Mouse (Mus musculus): ENCODE data around the gene Prc1.

The Prc1 gene

DNA sequence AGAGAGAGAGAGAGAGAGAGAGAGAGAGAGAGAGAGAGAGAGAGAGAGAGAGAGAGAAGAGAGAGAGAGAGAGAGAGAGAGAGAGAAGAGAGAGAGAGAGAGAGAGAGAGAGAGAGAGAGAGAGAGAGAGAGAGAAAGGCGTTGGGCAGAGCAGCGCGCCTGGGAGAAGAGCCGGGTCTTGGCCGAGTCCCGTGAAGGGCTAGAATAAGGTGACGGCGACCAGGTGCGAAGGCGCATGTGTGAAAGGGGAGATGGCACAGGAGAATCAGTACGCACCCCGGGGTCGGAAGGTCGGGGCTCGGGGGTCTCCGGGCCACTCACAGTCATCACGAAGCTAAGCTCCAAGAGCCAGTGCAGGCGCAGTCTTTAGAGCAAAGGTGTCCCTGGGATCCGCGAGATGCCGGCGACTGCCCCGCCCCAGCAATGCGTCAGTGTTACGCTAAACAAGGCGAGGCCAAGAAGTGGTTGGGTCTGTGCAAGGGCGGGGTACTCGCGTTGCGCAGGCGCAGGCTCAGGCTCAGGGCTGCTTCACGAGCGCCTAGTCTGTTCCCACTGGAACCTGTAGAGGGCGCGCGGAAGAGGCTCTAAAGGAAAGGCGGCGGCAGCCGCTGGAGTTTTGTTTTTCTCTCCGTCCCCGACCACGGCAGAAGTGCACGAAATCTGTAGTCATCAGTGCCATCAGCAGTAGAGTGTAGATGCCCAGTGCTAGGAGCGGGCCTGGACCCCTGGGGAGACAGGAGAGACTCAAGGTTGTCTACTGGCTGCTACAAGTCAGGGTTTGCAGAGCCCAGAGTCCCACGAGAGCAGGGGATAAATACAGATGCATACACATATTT is 45.8 kb downstream of the Prc1 start:
- peak; percentile 98 for DNase-seq

DNA sequence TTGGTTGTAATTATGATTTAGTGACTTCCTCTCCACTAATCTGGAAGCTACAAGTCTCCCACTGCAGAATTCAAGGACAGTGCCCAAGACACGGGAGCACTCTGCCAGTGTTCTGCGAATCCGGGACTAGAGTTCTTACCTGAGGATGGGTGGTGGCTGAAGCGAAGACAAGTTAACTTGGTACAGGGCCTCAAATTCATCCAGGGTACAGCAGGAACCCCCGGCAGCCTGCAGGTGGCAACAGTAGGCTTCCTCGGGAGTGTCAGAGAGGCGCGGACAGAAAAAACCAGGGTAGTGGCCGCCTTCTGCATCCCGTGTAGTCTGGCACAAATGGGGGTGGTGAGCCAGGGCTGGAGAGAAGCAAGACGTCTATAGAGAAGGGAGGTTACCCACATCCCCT is 46.5 kb downstream of the Prc1 start, which contains the start of gene Unc45a:
Gene Unc45a, minus strand, starts transcription at position 213 of the 400 bp plus-strand sequence.
- peak; percentile 67 for DNase-seq

DNA sequence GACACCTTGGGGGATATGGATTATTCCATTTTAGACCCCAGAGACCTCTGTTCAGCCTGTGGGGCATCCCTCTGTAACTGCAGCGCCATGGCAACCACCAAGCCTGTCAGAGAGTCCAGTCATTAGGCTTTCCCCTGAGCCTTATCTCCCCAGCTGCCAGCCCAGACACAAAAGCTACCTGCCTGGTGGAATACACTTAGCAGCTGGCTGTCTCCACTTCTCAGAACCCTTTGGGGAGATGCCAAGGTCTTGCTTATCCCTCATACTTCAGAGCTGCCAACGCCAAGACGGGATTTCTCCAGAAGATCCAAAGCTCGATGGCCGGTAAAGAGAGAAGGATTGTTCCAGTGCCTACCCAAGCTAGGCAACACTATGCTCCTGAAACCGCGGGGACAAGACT is 47.5 kb downstream of the Prc1 start:
- DNase-seq: no peak

DNA sequence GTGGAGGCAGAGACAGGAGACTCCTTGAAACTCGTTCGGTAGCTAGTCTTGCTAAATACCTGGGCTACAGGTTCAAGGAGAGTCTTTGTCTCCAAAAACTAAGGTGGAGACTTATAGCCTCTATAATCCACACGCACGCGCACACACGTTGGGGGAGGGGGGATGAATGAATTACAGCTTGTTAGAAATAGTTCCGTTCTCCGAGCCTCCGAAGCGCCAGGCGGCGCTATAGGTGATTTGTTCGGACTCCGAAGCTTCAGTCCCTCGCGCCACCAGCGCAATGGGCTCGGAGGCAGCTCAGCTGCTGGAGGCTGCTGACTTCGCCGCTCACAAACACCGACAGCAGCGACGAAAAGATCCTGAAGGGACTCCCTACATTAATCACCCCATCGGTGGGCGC is 48.6 kb downstream of the Prc1 start, which contains the start of gene Hddc3:
Gene Hddc3, plus strand, starts transcription at position 247 of the 400 bp plus-strand sequence.
- DNase-seq: peak; percentile 94

DNA sequence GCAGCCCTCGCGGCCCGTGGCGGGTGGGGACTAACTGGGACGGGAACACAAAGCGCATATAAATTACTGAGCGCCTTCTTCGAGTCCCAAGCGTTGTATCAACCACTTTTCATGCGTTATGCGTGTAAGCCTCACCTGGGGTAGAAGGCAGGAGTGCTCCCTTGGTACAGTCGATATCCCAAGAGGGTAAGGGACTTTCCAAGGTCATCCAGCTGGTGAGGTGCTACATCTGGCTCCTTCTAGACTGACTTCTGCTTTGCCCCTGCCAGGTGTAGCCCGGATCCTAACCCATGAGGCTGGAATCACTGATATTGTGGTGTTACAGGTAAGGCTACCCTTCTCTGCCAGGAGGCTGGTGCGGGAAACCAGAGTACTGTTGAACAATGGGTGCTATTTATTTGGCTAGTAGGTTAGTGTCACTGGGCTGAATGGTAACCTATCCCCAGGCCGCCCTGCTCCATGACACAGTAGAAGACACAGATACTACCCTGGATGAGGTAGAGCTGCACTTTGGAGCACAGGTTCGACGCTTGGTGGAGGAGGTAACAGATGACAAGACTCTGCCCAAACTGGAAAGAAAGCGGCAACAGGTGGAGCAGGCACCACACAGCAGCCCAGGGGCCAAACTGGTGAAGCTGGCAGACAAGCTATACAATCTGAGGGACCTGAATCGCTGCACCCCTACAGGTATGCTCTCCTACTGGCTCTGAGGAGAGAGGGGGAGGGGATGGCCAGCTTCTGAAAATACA is 49.2 kb downstream of the Prc1 start:
- no peak for DNase-seq

DNA sequence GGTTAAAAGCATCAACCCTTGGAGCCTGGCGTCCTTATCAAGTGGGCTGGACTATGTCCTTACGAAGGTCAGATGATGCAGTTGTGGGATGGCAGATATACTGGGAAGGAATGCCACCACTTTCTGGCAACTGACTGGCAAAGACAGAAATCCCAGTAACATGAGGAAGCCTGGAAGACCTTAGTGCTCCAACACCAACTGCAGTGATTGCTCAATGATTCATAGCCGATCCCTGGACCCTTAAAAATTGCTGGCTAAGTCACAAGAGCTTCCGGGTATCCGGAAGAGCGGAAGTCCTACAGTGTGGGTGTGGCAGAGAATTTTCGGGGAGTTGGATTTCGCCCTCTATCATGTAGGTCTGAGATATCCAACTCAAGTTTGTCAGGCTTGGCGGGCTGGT is 51.9 kb downstream of the Prc1 start:
- DNase-seq: no peak

DNA sequence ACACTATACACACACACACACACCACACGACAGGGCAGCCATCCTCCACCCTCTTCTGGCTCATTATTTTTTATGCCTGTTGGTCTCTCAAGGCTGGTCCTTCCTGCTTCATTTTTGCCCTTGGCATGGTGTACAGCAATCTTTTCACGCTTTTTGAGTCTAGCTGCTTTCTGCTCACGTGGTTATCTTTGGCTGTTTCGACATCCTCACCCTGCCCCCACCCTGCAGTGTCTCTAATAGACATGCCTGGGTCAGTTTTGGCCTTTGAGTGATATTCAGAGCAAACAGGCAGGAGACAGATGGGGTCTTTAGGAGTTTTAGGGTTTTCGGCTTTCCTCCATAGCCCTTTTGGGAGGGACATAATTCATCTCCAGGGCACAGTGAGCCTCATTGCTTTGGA is 52.6 kb downstream of the Prc1 start:
- DNase-seq: no peak

DNA sequence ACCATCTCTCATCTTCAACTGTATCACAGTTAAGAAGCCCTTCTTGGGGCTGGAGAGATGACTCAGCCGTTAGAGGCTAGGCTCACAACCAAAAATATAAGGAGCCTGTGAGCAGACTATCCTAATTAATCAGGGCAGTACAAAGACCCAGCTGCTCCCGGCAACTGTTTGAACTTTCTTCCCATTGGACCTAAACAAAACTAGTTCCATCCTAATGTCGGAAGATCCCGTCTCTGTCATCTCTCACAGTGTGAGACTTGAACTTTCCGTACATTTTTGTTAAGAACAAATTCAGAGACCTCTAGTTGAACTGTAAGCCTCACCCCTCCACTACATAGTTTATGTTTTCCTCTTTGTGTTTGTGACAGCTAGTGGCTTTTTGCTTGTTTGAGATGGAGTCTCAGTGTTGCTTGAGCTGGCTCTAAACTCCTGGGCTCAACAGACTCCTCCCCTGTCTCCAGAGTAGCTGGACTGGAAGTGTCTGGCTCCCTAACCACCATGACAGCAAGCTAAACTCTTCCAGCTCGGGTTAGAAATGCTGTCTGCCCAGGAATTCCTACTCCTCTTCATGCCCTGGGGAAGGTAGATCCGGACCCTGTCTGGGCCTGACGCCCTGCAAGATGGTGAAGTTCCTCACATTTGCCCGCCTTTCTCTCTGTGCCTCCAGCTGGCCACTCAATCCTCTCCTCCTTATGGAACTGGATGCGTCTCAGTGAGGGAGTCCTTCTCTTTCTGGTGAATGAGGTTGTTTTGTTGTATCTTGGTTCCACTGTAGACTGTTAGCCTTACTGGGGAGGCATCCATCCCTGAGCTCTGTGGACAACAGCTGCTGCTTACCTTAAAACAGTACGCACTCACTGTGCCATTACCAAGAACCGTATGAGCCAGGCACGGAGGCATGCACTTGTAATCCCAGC is 53.7 kb downstream of the Prc1 start:
- no peak for DNase-seq

DNA sequence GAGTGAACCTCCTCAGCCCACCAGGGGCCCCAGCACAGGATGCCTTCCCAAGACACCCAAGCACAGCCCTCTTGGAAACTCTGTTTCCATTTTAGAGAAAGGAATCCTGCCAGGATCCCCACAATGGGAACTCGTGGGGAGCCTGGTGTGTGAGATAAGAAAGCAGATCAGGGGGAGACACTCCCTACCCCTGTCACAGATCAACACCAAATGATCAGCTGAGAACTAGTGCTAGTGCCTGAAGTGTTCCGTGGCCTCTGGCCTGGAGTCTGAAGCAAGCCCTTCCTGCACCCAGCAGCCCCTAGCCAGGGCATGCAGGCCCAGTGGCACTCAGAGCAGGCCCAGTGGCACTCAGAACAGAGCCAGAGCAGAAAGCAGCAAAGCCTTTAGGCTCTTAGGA is 56.6 kb downstream of the Prc1 start:
- DNase-seq: no peak

DNA sequence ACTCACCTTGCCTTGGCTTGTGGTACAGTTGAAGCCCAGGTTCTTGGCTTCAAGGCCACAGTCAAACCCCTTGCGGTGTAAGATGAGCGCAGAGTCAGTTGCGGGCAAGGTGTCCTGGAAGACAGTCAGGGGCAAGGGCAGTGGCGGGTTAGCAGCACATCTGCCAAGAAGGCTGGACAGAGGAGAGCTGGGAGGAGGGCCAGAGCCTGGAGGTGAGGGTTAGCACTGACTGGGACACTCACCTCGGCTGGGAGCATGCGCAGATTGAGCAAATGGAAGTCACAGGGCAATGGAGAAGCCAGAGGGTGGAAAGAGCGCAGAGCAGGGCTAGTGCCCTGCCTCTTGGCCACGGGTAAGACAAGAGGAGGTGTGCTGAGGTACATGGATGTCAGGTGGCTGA is 58.7 kb downstream of the Prc1 start:
- no peak for DNase-seq

DNA sequence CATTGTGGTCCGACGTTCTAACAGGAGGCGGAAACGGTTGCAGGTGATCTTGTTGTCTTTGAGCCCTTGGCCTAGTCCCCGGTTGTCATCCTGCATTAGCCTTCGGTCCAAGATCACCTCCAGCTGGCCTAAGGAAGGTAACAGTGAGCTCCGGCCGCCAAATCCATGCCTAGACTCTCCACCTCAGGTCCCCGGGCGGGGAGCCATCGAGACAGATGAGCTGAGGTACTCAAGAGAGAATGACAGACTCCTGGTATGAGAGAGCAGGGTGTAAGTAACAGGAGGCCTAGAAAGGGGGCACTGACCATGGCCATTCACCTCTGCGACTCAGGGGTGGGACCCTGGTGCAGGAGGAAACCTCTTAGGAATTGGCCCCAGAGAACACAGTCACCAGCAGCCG is 62.1 kb downstream of the Prc1 start:
- DNase-seq: no peak

DNA sequence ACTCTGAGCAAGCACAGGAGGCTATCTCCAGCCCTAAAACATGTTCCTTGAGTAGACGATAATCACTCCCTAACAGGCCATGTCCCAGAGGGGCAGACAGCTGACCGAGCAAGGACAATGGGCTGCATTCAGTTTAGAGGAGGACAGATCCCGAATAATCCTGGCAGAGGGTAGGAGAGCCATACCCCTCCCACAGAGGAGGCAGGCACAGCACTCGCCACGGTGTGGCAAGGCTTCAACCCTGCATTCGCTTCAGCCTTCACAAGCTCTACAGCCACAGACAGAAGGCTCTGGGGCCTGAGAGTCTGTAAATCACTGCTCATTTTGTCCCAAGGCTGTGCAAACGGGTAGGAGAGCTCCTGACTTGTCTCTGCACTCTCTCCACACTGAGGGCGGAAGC is 62.9 kb downstream of the Prc1 start:
- no peak for DNase-seq

DNA sequence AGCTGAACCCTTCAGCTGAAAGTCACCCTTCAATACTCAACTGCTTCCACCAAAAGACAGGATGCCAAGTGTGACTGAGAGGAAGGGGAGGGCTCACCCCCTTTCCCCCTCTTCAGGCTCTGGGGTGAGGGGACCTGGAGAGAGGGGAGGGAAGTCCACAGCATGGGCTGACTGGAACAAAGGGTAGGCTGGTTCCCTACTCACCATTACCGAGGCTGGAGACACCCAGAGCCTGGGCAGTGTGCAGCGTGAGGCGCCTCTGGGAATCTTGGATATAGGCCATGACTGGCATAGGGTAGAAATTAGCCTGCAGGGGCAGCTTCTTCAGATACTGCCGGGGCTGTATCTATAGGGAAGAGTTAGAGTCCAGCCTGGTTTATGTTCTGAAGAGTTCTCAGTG is 63.8 kb downstream of the Prc1 start:
- DNase-seq: no peak

DNA sequence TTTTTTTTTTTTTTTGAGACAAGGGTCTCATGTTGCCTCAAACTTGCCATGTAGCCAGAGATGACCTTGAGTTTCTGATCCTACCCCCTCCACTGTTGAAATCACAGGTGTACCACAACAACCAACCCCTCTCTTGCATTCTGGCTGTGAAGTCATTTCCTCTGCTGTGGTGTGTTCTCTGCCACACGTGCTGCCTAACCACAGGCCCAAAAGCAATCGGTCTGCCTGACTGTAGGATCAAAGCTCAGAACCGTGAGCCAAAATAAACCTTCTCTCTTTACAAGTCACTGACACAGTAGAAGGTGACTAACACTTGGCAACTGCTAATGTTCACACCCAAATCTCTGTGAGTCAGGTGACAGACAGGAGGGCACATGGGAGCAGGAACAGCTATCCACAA is 66.2 kb downstream of the Prc1 start:
- no peak for DNase-seq

DNA sequence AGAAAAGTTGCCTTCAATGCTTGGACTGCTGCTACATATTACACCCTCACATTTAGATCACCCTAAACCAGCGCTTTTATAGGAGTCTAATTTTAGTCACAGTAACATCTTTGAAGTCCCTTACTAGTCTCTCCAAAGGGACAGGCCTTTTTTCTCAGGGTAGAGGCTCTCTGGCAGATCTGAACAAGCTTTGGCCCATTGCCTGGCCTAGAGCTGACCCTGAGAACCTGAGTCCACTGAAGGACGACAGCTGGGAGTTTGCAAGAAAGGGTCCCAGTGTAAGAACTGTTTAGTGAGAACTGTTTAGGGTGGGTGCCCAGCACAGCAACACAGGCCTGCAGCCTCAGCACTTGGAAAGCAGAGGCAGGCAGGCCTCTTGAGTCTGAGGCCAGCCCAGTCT is 71.5 kb downstream of the Prc1 start:
- no peak for DNase-seq
